Mouse (Mus musculus): ENCODE results near the gene Mark1.

GRCm38 (mm10) chr1:184995335-184995734 lies 4.0 kb downstream of the Mark1 start:
- TF ChIP-seq CTCF (conservative IDR thresholded peaks at IDR 0.05; ENCODE audit: insufficient read depth, insufficient read length, low read depth, low read length) (no peak), POLR2A (IDR thresholded peaks at IDR 0.05; ENCODE audit: low read depth, low read length) (no peak)
